Mouse (Mus musculus) thymus, postnatal 25 days (tissue): ENCODE data around the gene Fgf10.

Source experiments
- DNase-seq: peaks from one replicate; pipeline ENCODE4 v3.0.0; 2022

Gene Fgf10

GRCm38 (mm10) chr13:118721668-118722067 is 52.1 kb downstream of the Fgf10 start:
- no peak for DNase-seq

GRCm38 (mm10) chr13:118731850-118732552 is 62.4 kb downstream of the Fgf10 start:
- no peak for DNase-seq

- no peak for DNase-seq
Observed at GRCm38 (mm10) chr13:118739854-118740411, 70.3 kb downstream of the Fgf10 start.

DNA sequence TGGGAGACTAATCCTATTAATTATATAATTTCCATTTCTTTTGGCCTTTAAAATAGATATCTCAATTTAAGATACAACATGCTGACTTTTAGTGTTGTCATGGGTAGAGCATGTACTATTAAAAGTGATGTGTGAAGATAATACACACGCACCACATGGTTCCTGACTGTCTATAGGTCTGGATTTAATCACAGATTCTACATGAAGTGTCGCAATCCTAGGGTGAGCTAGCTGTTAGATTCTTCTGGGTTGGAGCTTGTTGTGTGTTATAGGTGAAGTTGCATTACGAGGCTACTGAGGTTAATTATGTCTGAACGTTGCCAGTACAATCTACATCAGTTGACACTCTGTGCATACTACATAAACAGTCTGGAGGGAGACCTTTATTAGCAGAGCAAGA is 73.2 kb downstream of the Fgf10 start:
- DNase-seq = no peak

DNA sequence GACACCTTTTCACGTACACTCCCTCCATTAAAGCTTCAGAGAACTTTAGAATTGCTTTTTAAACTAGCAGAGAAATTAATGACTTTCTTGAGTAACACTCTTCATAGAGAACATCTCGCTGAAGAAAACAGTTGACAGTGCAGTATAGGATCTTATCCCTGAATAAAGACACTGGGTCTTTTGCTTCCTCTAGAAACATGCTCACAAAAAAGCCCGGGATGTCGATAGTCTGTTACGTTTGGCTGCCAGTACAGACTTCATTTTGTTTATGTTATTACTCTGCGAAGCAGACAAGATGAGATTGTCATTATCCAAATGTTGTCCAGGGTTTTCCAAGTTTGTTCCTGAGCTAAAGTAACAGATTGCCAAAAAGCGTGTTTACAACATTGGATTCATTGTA is 75.2 kb downstream of the Fgf10 start:
- no peak for DNase-seq

DNA sequence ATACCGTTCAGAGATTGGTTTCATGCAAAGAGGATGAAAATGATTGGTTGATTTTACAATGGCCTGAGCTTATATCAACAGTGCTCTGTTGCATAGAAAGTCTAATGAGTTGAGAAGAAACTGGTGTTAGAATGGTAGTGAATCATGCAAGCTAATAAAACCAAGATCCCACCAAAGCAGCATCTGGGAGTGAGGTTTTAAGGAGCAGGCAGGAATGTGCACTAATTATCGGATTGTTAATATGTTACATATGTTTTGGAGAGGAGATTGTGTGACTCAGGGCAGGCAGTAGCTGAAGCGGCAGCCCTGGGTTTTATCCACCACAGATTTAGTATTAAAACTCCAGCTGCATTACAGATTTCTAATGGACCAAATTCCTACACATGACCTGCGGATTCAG is 76.8 kb downstream of the Fgf10 start:
- DNase-seq = no peak

GRCm38 (mm10) chr13:118754024-118754423 is 84.4 kb downstream of the Fgf10 start:
- DNase-seq = no peak

GRCm38 (mm10) chr13:118759021-118759420 is 89.4 kb downstream of the Fgf10 start:
- no peak for DNase-seq

DNA sequence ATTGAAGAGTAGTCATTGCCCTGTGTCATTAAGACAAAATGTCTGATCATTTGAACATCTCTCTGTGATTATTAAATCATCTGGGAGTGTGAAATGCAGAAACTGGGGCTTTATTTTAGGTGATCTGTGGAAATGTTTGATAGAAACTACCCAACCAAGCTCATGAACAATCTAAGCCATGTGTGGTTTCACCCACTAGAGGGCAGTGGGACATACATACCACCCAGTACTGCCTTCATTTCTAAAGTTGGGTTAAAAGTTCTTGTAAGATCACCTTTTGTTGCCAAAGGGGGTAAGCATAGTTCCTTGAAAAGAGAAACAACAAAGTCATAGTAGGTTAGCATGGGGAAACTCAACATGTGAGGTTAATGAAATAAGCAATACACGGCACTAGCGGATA is 93.4 kb downstream of the Fgf10 start:
- DNase-seq = no peak

DNA sequence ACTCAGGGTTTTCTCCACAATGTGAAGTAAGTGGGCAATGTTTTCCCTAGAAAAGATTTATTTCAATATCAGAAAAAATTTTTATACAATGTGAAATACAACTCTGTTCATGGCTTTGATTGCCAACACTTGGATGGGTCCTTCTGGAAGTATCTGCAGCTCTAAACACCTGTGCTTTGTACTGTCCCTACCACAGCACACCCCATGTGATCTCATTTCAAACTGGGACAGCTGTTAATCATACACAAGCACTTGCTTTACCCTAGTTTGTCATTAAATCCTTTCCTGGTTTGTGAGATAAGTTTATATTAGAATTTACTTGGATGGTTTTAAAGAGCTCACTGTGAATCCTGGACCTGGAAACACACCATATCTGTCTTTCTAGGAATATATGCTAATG is 102.6 kb downstream of the Fgf10 start:
- DNase-seq = no peak

DNA sequence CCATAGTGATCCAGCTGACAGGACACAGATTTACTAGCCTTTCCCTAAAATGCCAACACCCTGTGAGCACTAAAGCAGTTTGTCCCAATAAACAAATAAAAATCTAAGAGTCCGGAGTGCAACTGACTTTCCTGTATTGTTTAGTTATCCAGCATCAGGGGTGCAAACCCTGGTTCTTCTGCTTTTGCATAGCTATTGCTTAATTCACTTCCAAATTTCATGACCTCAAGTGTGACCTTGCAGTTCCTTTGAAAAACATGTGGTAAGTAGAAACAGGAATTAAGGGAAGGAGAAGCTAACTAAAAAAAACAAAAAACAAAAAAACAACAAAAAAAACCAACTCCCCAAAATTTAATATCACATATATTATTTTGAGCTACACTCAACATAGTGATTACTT is 105.6 kb downstream of the Fgf10 start:
- DNase-seq = no peak

GRCm38 (mm10) chr13:118779161-118779560 is 109.6 kb downstream of the Fgf10 start:
- no peak for DNase-seq

- DNase-seq = no peak
Observed at GRCm38 (mm10) chr13:118791753-118792152, 122.2 kb downstream of the Fgf10 start.

GRCm38 (mm10) chr13:118792198-118792597 is 122.6 kb downstream of the Fgf10 start:
- no peak for DNase-seq

- no peak for DNase-seq
Observed at GRCm38 (mm10) chr13:118800176-118800575, 130.6 kb downstream of the Fgf10 start.

DNA sequence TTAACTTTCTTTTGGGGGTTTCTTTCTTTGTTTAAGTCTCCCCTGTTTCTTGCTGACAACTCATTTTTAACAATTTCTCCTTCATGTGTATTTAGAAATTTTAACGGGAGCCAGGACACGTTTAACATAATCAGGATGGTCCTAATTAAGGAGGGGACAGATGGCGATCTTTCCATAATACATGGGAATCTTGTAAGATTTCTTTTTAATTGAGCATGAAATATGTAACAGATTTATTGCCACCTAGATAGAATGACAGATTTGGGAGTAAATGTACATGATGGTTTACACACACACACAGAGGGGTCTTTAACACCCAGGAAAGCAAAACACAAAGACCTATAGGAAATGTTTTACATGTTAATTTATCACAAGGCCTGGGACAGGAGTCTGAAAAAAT is 137.1 kb downstream of the Fgf10 start:
- no peak for DNase-seq

DNA sequence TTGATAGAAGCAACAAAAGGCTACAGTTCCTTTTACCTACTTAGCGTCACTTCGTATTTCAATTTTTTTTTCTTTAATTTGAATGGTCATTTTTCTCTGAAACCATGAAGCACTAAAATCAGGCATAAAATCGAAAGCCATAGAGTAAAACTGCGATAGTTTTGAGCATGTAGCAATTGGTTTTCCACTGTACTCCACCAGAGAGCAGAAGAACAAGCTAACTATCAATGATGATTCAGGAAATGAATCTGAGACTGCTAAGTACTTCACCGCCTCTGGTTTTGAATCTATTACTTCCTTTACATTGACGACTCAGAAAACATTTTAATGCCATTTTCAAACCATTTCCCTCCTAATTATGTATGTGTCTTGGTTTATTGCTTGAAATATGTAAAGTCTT is 150.2 kb downstream of the Fgf10 start:
- DNase-seq = no peak

DNA sequence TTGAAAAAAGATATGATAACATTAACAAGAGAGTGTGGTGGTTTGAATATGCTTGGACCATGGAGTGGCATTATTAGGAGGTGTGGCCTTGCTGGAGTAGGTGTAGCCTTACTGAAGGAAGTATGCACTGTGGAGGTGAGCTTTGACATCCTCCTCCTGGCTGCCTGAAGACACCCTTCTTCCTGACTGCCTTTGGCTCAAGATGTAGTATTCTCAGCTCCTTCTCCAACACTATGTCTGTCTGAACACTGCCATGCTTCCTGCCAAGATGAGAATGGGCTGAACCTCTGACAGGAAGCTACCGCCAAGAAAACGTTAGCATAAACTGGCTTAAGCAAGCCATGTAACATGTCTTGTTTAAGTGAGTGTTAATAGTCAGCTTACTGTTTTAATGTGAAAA is 153.5 kb downstream of the Fgf10 start:
- DNase-seq = no peak

DNA sequence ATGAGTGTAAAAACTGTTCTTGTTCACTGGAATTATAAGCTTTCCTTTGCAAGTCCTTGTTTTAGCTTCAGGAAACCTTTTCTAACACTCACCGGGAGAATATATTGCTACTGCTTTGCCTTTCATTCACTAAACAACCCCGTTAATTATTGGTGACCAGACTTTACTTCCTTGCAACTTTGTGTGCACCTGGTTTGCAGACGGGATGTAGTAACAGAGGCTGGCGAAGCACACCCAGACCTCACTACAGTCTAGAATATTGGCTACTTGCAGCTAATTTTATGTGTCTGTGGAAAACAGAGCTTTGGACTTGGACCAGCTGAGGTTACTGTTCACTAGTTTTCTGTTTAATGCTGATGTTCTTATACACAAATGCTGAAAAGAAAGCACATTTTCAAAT is 155.5 kb downstream of the Fgf10 start:
- DNase-seq = no peak

GRCm38 (mm10) chr13:118828604-118829381 is 159.2 kb downstream of the Fgf10 start:
- no peak for DNase-seq

- DNase-seq = no peak
Observed at GRCm38 (mm10) chr13:118834021-118834420, 164.4 kb downstream of the Fgf10 start.

DNA sequence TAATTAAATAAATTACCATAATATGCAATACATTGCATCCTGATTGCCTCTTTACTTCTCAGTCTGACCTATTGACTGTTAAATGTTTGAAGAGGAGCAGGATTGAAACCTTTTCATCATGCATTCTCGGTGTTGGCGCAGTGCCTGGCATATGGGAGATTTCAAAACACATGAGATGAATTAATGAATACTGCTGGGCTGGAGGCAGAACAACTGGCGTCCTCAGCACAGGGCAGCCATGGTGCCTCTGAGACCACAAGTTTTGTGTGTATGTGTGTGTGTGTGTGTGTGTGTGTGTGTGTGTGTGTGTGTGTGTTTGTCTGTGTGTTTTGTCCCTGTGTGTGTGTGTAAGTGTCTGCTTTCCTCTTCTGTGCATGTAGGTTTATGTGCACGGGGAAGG is 165.5 kb downstream of the Fgf10 start:
- DNase-seq = no peak
